In genomic region chr9:65826226-65826587, GRCm38 (mm10) we compare ENCODE assay signal across 8 mouse cellular contexts. TPM values are rescaled to one million over a fixed set of nuclear protein-coding genes. Genes with fewer than 3 reads are reported as not detected.
DNase-seq lines count a peak whose midpoint lies in the region; ATAC-seq and TF ChIP-seq lines count a peak whose summit lies in the region.

No protein-coding gene starts in this region.

- WGBS in heart, postnatal 0 days: under 1% methylated on average over 4 of the region's 4 CpGs
- WGBS in lung, embryonic 15.5 days: 1% methylated on average over 4 of the region's 4 CpGs

- H3K9me3 ChIP-seq in heart, postnatal 0 days (replicated peaks; ENCODE audit: control insufficient read depth, low read length): no peaks in the 10 kb centered on the region
- no peaks in the 10 kb centered on the region for H3K9me3 ChIP-seq in lung, embryonic 15.5 days

- DNase-seq in adrenal gland, postnatal 14 days: peak; percentile 32
- DNase-seq in adrenal gland, adult 8-10 months: no peak
- DNase-seq in thymus, postnatal 4 days: peak; percentile 16
- DNase-seq in thymus, adult 18-20 months: no peak
- peak; percentile 37 for DNase-seq in heart, postnatal 0 days (ENCODE audit: low spot score)
- DNase-seq in testis, postnatal 14 days (ENCODE audit: low spot score): peak; percentile 20
- no peak for DNase-seq in gastrocnemius, postnatal 4 days (ENCODE audit: low spot score in 2 of 2)

- H3K4me3 ChIP-seq in heart, postnatal 0 days (ENCODE audit: low read depth, low read length): peak overlapping the region; percentile 89
- H3K4me3 ChIP-seq in lung, embryonic 15.5 days: peak overlapping the region; percentile 93

- H3K4me2 ChIP-seq in heart, postnatal 0 days (ENCODE audit: low read depth, low read length): peak overlapping the region; percentile 80
- peak overlapping the region; percentile 74 for H3K4me2 ChIP-seq in lung, embryonic 15.5 days

- no peak for TF ChIP-seq CTCF in heart, postnatal 0 days (IDR thresholded peaks at IDR 0.05; ENCODE audit: low read depth)

- no peaks in the 10 kb centered on the region for H3K36me3 ChIP-seq in heart, postnatal 0 days (replicated peaks; ENCODE audit: control insufficient read depth, insufficient read depth, low read length)
- no peaks in the 10 kb centered on the region for H3K36me3 ChIP-seq in lung, embryonic 15.5 days

- no peaks in the 10 kb centered on the region for H3K27me3 ChIP-seq in heart, postnatal 0 days (ENCODE audit: control insufficient read depth, insufficient read depth, low read length)
- no peaks in the 10 kb centered on the region for H3K27me3 ChIP-seq in lung, embryonic 15.5 days

- H3K9ac ChIP-seq in heart, postnatal 0 days (replicated peaks; ENCODE audit: low read depth, low read length): peak overlapping the region; percentile 96
- peak overlapping the region; percentile 97 for H3K9ac ChIP-seq in lung, embryonic 15.5 days

- peak overlapping the region; percentile 99 for H3K27ac ChIP-seq in heart, postnatal 0 days (ENCODE audit: low read depth)
- peak overlapping the region; percentile 99 for H3K27ac ChIP-seq in lung, embryonic 15.5 days

- no peak for ATAC-seq in heart, postnatal 0 days (ENCODE audit: insufficient read depth, low read depth)
- ATAC-seq in lung, embryonic 15.5 days (ENCODE audit: borderline replicate concordance, extremely low read depth, low FRiP score, low TSS enrichment): peak; percentile 24; the same call in 1 of the 2 replicates

- TF ChIP-seq EP300 in heart, postnatal 0 days (IDR thresholded peaks at IDR 0.05; ENCODE audit: low read depth): no peak

- H3K4me1 ChIP-seq in heart, postnatal 0 days (ENCODE audit: control insufficient read depth, insufficient read depth): peaks cover 41% of the 10 kb centered on the region
- H3K4me1 ChIP-seq in lung, embryonic 15.5 days: peaks cover 48% of the 10 kb centered on the region

RNA-seq across cellular contexts. Expression of gene Zfp609, which starts 1.2 kb away (rescaled TPM):
- total RNA-seq in adrenal gland, postnatal 14 days (2021): 35.8 and 36.4 TPM in 2 replicates
- total RNA-seq in adrenal gland, adult 8-10 months (2022): 10 to 100 TPM; 23.8 to 33.5 (median 28.4) TPM
- 7.6 and 8.7 TPM in 2 replicates for total RNA-seq in heart, postnatal 0 days (2014; rRNA removed; ENCODE audit: low replicate concordance)
- polyA plus RNA-seq in heart, postnatal 0 days (2015; fragmentation: Nextera tagmentation; extraction: Ambion mirVana): 2.9 and 3.0 TPM in 2 replicates
- polyA plus RNA-seq in lung, embryonic 15.5 days (2015; fragmentation: Nextera tagmentation; extraction: Ambion mirVana): 6.2 and 6.4 TPM in 2 replicates
- 10 to 100 TPM; 34.1 to 39.0 TPM for total RNA-seq in gastrocnemius, postnatal 4 days (2021)

Comparison
In these comparisons a context has a peak if more than half of its experiments do, and no peak if none do; other contexts are left out.
1. DNase-seq: peak in adrenal gland, postnatal 14 days (single experiment), thymus, postnatal 4 days (single experiment), heart, postnatal 0 days (single experiment) and testis, postnatal 14 days (single experiment); none in adrenal gland, adult 8-10 months (single experiment), thymus, adult 18-20 months (0 of 2) and gastrocnemius, postnatal 4 days (0 of 2).